Mouse (Mus musculus): Measurements from ENCODE around the gene Pax3.

DNA sequence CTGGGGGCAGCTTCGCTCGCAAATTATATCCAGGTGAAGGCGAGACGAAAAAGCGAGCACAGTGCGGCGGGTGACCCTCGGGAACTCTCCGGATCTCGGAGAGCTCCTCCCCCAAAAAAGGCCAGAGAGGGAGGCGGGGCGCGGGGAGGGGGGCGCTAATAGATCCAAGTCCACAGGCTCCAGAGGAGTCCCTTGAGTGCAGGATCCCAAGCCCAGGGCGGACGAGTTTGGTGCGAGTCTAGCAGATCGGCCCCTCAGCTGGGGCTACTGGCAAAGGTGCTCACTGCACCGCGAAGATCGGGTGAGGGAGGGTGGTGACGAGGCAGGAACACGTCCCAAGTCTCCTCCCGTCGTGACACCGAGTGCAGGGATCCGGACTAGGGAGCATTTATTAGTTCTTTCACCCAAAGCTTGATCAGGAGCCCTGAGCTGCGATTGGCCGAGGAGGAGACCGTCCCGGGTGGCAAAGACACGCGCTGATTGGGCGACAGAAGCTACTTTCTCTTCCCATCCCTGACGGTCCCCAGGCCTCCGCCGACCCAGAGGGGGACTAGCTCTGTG lies at the start of gene Pax3:
- TF ChIP-seq POLR2A (IDR thresholded peaks at IDR 0.05; ENCODE audit: control insufficient read depth, low read depth, low read length) = no peak
- no peak for TF ChIP-seq CTCF (IDR thresholded peaks at IDR 0.05; ENCODE audit: control insufficient read depth, insufficient read depth, insufficient replicate concordance, low read depth, low read length)

Data from testis, adult 2 months (tissue).